Mouse (Mus musculus): Measurements from ENCODE around the gene Dap. TPM values are rescaled to one million over a fixed set of nuclear protein-coding genes. Genes with fewer than 3 reads are reported as not detected.

Dap gene
- polyA plus RNA-seq (2015; fragmentation: Nextera tagmentation; extraction: Ambion mirVana) = 110 and 114 TPM in 2 replicates

DNA sequence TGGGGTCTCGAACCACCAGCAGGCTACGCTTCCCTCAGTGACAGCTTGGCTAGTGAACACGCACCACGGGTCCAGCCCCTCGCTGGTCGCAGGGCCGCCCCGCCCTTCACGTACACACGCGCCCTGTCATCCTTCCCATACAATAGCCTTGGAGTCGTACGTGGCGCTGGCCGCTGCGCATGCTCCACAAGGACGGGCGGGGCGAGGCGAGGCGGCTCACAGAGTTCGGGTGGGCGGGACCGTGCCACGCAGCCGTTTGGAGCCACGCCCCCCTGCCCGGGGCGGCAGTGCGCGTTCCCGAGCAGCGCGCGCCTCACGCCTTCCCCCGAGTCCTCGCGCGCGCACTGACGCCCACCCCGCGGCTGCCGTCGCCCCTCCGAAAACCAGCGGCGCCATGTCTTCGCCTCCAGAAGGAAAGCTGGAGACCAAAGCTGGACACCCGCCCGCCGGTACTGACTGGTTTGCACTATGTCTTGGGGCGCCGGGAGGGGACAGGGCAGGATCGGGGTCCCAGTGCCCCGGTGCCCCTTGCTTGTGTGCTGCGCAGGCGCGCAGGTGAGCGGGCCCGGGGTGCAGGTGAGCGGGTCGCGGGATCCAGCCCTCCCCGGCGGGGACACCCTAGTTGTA lies at the start of gene Dap:
Gene Dap, plus strand, starts transcription at position 180 of the 627 bp plus-strand sequence.
- Histone ChIP-seq H3K4me1 (ENCODE audit: control insufficient read depth, insufficient read depth, low read length) (peaks cover 13% of the 10 kb centered on the region), H3K9me3 (replicated peaks; ENCODE audit: control insufficient read depth, low read length) (no peaks in the 10 kb centered on the region), H3K36me3 (ENCODE audit: control insufficient read depth, insufficient read depth, low read length) (no peaks in the 10 kb centered on the region), H3K9ac (ENCODE audit: low read length) (peak within 1 kb of the TSS; percentile 97), H3K27me3 (ENCODE audit: control insufficient read depth, insufficient read depth, low read length) (no peaks in the 10 kb centered on the region), H3K4me2 (ENCODE audit: low read depth, low read length) (peak within 1 kb of the TSS; percentile 61), H3K4me3 (replicated peaks; ENCODE audit: low read length) (peak within 1 kb of the TSS; percentile 93), H3K27ac (ENCODE audit: low read length) (peak within 1 kb of the TSS; percentile 88)
- ATAC-seq (ENCODE audit: insufficient read depth, low FRiP score) = peak; percentile 99
- WGBS = under 1% methylated on average over 67 of the region's 67 CpGs

DNA sequence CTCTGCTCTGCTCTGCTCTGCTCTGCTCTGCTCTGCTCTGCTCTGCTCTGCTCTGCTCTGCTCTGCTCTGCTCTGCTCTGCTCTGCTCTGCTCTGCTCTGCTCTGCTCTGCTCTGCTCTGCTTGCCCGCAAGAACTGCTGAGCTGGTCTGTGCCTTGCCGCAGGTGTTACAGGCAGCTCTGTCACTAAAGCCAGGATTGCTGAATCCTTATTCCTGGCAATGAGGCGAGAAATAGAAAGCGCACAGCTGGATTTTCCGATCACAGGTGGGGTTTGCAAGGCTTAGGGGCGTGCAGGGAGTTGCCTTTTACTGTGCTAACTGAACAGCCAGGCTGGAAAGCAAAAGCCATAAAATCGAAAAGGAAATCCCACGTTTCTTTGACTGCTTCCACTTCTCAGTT lies 47.5 kb upstream of the Dap start:
- Histone ChIP-seq H3K4me2 (ENCODE audit: low read depth, low read length) (no peak overlapping the region), H3K27me3 (ENCODE audit: control insufficient read depth, insufficient read depth, low read length) (no peaks in the 10 kb centered on the region), H3K9me3 (replicated peaks; ENCODE audit: control insufficient read depth, low read length) (no peaks in the 10 kb centered on the region), H3K4me1 (ENCODE audit: control insufficient read depth, insufficient read depth, low read length) (no peaks in the 10 kb centered on the region), H3K36me3 (ENCODE audit: control insufficient read depth, insufficient read depth, low read length) (no peaks in the 10 kb centered on the region), H3K27ac (ENCODE audit: low read length) (no peak overlapping the region), H3K4me3 (replicated peaks; ENCODE audit: low read length) (0 out of 2 replicates have a peak overlapping the region, but pooled peaks have one; percentile 2), H3K9ac (ENCODE audit: low read length) (no peak overlapping the region)
- ATAC-seq (ENCODE audit: insufficient read depth, low FRiP score) = no peak
- 41% methylated on average over 8 of the region's 8 CpGs for WGBS

DNA sequence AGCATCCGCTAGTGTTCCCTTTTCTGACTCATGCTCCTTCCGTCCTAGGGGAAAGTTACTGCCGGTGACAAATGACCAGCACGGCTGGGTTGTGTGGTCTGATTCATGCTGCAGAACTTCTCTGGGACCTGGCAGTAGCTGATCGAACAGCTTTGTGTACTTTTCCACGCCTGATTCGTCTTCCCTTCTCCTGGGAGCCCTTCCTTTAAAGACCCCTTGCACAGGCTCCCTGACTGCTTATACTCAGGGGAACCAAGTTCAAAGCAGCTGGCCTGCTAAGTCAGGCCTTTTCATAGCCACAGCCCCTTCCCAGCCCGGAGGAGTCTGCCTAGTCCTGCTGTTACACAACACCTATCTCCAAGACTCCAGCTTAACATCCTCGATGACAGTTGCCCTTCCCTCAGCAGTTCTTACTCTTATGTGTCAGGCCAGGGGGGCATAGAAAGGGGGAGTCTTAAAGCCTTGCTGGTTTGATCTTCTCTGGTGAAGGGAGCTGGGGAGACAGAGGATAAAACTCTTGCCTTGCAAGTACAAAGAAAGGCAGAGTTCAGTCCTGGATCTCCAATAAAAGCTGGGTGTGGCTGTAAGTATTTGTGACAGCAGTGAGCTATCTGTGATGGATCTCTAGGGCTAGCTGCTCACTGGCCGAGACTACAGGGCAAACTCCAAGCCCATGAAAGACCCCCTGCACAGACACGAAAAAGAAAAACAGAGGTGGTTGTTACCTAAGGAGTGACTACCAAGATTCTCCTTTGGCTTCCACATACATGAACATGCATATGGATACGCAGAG lies 39.3 kb upstream of the Dap start:
- H3K9me3 ChIP-seq (replicated peaks; ENCODE audit: control insufficient read depth, low read length) = no peaks in the 10 kb centered on the region
- no peak for ATAC-seq (ENCODE audit: insufficient read depth, low FRiP score)
- H3K4me3 ChIP-seq (replicated peaks; ENCODE audit: low read length) = no peak overlapping the region
- no peak overlapping the region for H3K9ac ChIP-seq (ENCODE audit: low read length)
- H3K27me3 ChIP-seq (ENCODE audit: control insufficient read depth, insufficient read depth, low read length) = no peaks in the 10 kb centered on the region
- WGBS = 42% methylated on average over 12 of the region's 12 CpGs
- H3K4me1 ChIP-seq (ENCODE audit: control insufficient read depth, insufficient read depth, low read length) = peaks cover 8% of the 10 kb centered on the region
- H3K36me3 ChIP-seq (ENCODE audit: control insufficient read depth, insufficient read depth, low read length) = no peaks in the 10 kb centered on the region
- no peak overlapping the region for H3K4me2 ChIP-seq (ENCODE audit: low read depth, low read length)
- no peak overlapping the region for H3K27ac ChIP-seq (ENCODE audit: low read length)

DNA sequence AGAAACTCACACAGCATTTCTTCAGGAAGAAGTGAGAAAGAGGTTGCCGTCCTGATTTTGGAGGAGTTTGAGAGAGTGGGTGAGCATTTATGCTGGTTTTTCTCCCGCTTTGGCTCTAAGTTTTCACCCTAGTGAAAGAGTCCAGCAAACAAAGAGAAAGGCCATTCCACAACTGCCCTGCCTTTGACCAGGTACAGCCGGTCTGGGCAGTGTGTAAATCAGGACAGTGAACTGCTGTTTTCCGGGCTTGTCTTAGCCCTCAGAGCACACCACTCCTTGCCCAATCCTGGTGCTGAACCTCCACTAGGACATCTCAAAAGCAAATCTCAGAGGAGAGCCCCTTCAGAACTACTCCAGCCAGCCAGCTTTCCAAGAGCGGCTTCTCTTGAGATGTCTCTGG lies 38.6 kb upstream of the Dap start:
- 74% methylated on average over 5 of the region's 5 CpGs for WGBS
- Histone ChIP-seq H3K4me3 (replicated peaks; ENCODE audit: low read length) (no peak overlapping the region), H3K4me1 (ENCODE audit: control insufficient read depth, insufficient read depth, low read length) (peaks cover 8% of the 10 kb centered on the region), H3K36me3 (ENCODE audit: control insufficient read depth, insufficient read depth, low read length) (no peaks in the 10 kb centered on the region), H3K27ac (ENCODE audit: low read length) (no peak overlapping the region), H3K4me2 (ENCODE audit: low read depth, low read length) (no peak overlapping the region), H3K9me3 (replicated peaks; ENCODE audit: control insufficient read depth, low read length) (no peaks in the 10 kb centered on the region), H3K27me3 (ENCODE audit: control insufficient read depth, insufficient read depth, low read length) (no peaks in the 10 kb centered on the region), H3K9ac (ENCODE audit: low read length) (no peak overlapping the region)
- no peak for ATAC-seq (ENCODE audit: insufficient read depth, low FRiP score)

DNA sequence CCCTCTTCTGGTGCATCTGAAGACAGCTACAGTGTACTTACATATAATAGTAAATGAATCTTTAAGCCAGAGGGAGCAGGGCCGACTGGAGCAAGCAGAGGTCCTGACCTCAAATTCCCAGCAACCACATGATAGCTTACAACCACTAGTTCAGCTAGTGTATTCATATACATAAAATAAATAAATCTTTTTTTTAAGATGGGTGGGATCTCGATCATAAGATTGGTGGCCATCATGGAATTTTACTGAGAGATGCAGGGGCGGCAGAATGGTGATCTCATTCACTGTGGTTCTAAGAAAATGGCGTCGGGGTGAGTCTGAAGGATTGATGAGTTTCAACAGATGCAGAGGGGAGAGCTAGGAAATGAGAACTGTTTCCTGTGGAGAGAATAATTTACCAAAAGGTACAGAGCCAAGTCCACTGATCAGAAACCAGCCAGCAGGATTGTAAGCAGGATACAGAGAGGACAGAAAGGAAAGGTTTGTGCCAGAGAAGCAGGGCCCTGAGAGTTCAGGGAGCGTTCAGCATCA lies 37.7 kb upstream of the Dap start:
- no peak overlapping the region for H3K4me3 ChIP-seq (replicated peaks; ENCODE audit: low read length)
- H3K4me1 ChIP-seq (ENCODE audit: control insufficient read depth, insufficient read depth, low read length) = peaks cover 8% of the 10 kb centered on the region
- H3K9ac ChIP-seq (ENCODE audit: low read length) = no peak overlapping the region
- peak overlapping the region; percentile 66 for H3K27ac ChIP-seq (ENCODE audit: low read length)
- H3K36me3 ChIP-seq (ENCODE audit: control insufficient read depth, insufficient read depth, low read length) = no peaks in the 10 kb centered on the region
- no peak for ATAC-seq (ENCODE audit: insufficient read depth, low FRiP score)
- H3K9me3 ChIP-seq (replicated peaks; ENCODE audit: control insufficient read depth, low read length) = no peaks in the 10 kb centered on the region
- no peak overlapping the region for H3K4me2 ChIP-seq (ENCODE audit: low read depth, low read length)
- 64% methylated on average over 6 of the region's 6 CpGs for WGBS
- H3K27me3 ChIP-seq (ENCODE audit: control insufficient read depth, insufficient read depth, low read length) = no peaks in the 10 kb centered on the region

DNA sequence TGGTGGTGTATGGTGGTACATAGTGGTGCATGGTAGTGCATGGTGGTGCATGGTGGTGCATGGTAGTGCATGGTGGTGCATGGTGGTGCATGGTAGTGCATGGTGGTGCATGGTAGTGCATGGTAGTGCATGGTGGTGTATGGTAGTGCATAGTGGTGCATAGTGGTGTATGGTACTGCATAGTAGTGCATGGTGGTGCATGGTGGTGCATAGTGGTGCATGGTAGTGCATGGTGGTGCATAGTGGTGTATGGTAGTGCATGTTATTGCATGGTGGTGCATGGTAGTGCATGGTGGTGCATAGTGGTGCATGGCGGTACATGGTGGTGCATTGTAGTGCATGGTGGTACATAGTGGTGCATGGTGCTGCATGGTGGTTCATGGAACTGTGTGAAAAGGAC lies 31.6 kb upstream of the Dap start:
- H3K4me2 ChIP-seq (ENCODE audit: low read depth, low read length) = no peak overlapping the region
- no peak overlapping the region for H3K27ac ChIP-seq (ENCODE audit: low read length)
- H3K36me3 ChIP-seq (ENCODE audit: control insufficient read depth, insufficient read depth, low read length) = no peaks in the 10 kb centered on the region
- WGBS = 94% methylated on average over 1 of the region's 1 CpGs
- no peak overlapping the region for H3K9ac ChIP-seq (ENCODE audit: low read length)
- H3K4me3 ChIP-seq (replicated peaks; ENCODE audit: low read length) = no peak overlapping the region
- H3K9me3 ChIP-seq (replicated peaks; ENCODE audit: control insufficient read depth, low read length) = no peaks in the 10 kb centered on the region
- no peaks in the 10 kb centered on the region for H3K27me3 ChIP-seq (ENCODE audit: control insufficient read depth, insufficient read depth, low read length)
- no peak for ATAC-seq (ENCODE audit: insufficient read depth, low FRiP score)
- no peaks in the 10 kb centered on the region for H3K4me1 ChIP-seq (ENCODE audit: control insufficient read depth, insufficient read depth, low read length)

DNA sequence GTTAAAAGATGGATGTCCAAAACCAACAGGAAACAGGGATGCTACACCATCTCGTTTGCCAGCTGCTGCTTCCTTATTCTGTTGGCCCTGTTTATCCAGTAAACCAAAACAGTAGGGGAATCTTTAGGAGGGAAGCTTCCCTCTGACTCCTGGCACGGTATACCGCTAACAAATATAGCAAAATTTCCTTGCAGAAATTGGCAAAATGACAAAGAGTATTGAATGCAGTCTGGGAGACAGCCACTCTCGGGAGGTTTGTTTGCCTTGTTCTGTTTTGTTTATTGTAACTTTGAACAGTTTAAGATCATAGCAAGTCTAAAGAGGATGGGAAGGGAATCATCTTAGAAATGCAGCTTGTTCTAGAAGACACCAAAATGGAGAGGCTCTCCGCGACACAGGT lies 28.3 kb upstream of the Dap start:
- H3K9ac ChIP-seq (ENCODE audit: low read length) = no peak overlapping the region
- ATAC-seq (ENCODE audit: insufficient read depth, low FRiP score) = no peak
- 60% methylated on average over 6 of the region's 6 CpGs for WGBS
- no peaks in the 10 kb centered on the region for H3K4me1 ChIP-seq (ENCODE audit: control insufficient read depth, insufficient read depth, low read length)
- no peaks in the 10 kb centered on the region for H3K36me3 ChIP-seq (ENCODE audit: control insufficient read depth, insufficient read depth, low read length)
- no peaks in the 10 kb centered on the region for H3K9me3 ChIP-seq (replicated peaks; ENCODE audit: control insufficient read depth, low read length)
- no peak overlapping the region for H3K4me2 ChIP-seq (ENCODE audit: low read depth, low read length)
- H3K4me3 ChIP-seq (replicated peaks; ENCODE audit: low read length) = no peak overlapping the region
- no peak overlapping the region for H3K27ac ChIP-seq (ENCODE audit: low read length)
- H3K27me3 ChIP-seq (ENCODE audit: control insufficient read depth, insufficient read depth, low read length) = no peaks in the 10 kb centered on the region

DNA sequence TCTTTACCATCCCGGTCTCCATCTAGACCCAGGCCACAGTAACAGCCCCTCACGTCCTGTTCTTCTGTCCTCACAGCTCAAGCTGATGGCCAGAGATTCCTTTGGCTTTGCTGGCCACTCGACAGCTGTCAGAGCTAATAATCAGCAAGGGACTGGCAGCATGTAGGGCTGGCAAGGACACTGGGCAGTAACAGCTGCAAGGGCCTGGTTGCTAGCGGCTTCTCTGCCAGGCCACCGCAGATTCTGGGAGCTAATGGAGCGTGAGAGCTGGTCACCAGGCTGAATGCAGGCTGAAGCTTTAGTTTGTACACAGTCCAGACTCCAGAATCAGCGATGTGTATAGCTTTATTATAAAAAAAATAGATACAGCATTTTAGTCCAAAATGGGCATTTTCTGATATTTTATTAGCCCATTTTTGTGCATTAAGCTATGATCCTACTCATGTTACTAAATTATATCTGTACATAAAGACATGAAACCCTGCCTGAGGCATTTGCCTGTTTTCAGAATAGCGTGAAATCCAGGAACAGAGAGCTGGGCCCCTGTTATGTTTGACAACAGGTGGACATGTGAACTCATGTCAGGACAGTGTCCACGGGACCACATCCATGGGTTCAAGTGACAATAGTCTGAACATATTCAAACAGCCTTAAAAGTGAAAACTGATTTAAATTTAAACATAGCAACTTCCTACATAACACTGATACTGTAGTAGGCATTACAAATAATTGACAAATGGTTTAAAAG lies 16.6 kb upstream of the Dap start:
- H3K4me2 ChIP-seq (ENCODE audit: low read depth, low read length) = no peak overlapping the region
- no peaks in the 10 kb centered on the region for H3K36me3 ChIP-seq (ENCODE audit: control insufficient read depth, insufficient read depth, low read length)
- no peak for ATAC-seq (ENCODE audit: insufficient read depth, low FRiP score)
- no peak overlapping the region for H3K9ac ChIP-seq (ENCODE audit: low read length)
- no peak overlapping the region for H3K27ac ChIP-seq (ENCODE audit: low read length)
- H3K4me1 ChIP-seq (ENCODE audit: control insufficient read depth, insufficient read depth, low read length) = no peaks in the 10 kb centered on the region
- H3K4me3 ChIP-seq (replicated peaks; ENCODE audit: low read length) = no peak overlapping the region
- no peaks in the 10 kb centered on the region for H3K27me3 ChIP-seq (ENCODE audit: control insufficient read depth, insufficient read depth, low read length)
- WGBS = 84% methylated on average over 9 of the region's 9 CpGs
- no peaks in the 10 kb centered on the region for H3K9me3 ChIP-seq (replicated peaks; ENCODE audit: control insufficient read depth, low read length)

DNA sequence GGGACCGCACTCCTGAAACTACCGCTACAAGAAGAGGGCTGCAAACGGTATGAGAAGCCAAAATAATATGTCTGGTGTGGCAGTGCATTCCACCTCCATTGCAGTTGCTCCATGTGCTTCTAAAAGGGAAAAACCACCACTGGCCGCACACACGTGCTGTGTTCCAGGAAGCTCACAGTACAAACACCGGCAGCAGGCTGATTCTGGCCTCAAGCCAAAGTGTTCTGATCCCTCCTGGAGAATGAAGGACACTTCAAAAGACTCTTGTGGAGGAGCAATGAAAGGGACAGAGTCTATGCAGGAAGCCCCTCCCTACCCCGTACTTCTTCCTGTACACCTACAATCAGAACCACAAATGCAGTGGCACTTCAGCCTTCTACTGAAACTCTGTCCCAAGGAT lies 12.2 kb upstream of the Dap start:
- no peak overlapping the region for H3K27ac ChIP-seq (ENCODE audit: low read length)
- peak; percentile 68; the same call in 1 of the 2 replicates for ATAC-seq (ENCODE audit: insufficient read depth, low FRiP score)

More for the DNA sequence above, 12.2 kb upstream of the Dap start:
- Histone ChIP-seq H3K9me3 (replicated peaks; ENCODE audit: control insufficient read depth, low read length) (no peaks in the 10 kb centered on the region), H3K36me3 (ENCODE audit: control insufficient read depth, insufficient read depth, low read length) (no peaks in the 10 kb centered on the region), H3K4me3 (replicated peaks; ENCODE audit: low read length) (no peak overlapping the region), H3K9ac (ENCODE audit: low read length) (no peak overlapping the region), H3K4me2 (ENCODE audit: low read depth, low read length) (no peak overlapping the region), H3K4me1 (ENCODE audit: control insufficient read depth, insufficient read depth, low read length) (no peaks in the 10 kb centered on the region), H3K27me3 (ENCODE audit: control insufficient read depth, insufficient read depth, low read length) (no peaks in the 10 kb centered on the region)
- WGBS = 56% methylated on average over 7 of the region's 7 CpGs

Measured in stomach, embryonic 16.5 days (tissue).